Mouse (Mus musculus): ENCODE measurements around the gene Slc22a6. TPM values are rescaled to one million over a fixed set of nuclear protein-coding genes. Genes with fewer than 3 reads are reported as not detected.

Slc22a6 gene
- polyA plus RNA-seq, 1 experiment from 2014 or later, result 2.0 TPM

GRCm38 (mm10) chr19:8590954-8591353 is 26.9 kb upstream of the Slc22a6 start, which contains the start of gene Slc22a8:
Slc22a8 (plus strand) TSS chr19:8591254.
- Histone ChIP-seq H3K9ac (no peak within 1 kb of the TSS), H3K4me2 (no peak within 1 kb of the TSS), H3K27me3 (no peaks in the 10 kb centered on the region), H3K27ac (replicated peaks) (no peak within 1 kb of the TSS), H3K4me3 (no peak within 1 kb of the TSS), H3K4me1 (replicated peaks) (0 out of 2 replicates have a peak, but pooled peaks cover 6% of the 10 kb centered on the region), H3K9me3 (no peaks in the 10 kb centered on the region), H3K36me3 (no peaks in the 10 kb centered on the region)
- 62% methylated on average over 8 of the region's 8 CpGs for WGBS
- ATAC-seq (ENCODE audit: low read depth), result no peak

GRCm38 (mm10) chr19:8592155-8592554 is 25.7 kb upstream of the Slc22a6 start:
- no peak overlapping the region for H3K4me2 ChIP-seq
- no peak overlapping the region for H3K27ac ChIP-seq (replicated peaks)
- no peaks in the 10 kb centered on the region for H3K36me3 ChIP-seq
- H3K4me1 ChIP-seq (replicated peaks), result 0 out of 2 replicates have a peak, but pooled peaks cover 6% of the 10 kb centered on the region
- no peak for ATAC-seq (ENCODE audit: low read depth)
- no peaks in the 10 kb centered on the region for H3K27me3 ChIP-seq
- no peaks in the 10 kb centered on the region for H3K9me3 ChIP-seq
- H3K4me3 ChIP-seq, result no peak overlapping the region
- WGBS, result 80% methylated on average over 2 of the region's 2 CpGs
- no peak overlapping the region for H3K9ac ChIP-seq

GRCm38 (mm10) chr19:8592873-8593408 is 24.9 kb upstream of the Slc22a6 start:
- H3K4me1 ChIP-seq (replicated peaks), result 0 out of 2 replicates have a peak, but pooled peaks cover 6% of the 10 kb centered on the region
- H3K4me2 ChIP-seq, result no peak overlapping the region
- H3K27me3 ChIP-seq, result no peaks in the 10 kb centered on the region
- H3K27ac ChIP-seq (replicated peaks), result no peak overlapping the region
- H3K9me3 ChIP-seq, result no peaks in the 10 kb centered on the region
- WGBS, result 76% methylated on average over 6 of the region's 6 CpGs
- H3K4me3 ChIP-seq, result no peak overlapping the region
- H3K9ac ChIP-seq, result no peak overlapping the region
- no peak for ATAC-seq (ENCODE audit: low read depth)
- no peaks in the 10 kb centered on the region for H3K36me3 ChIP-seq

- Histone ChIP-seq H3K9me3 (no peaks in the 10 kb centered on the region), H3K27ac (replicated peaks) (no peak overlapping the region), H3K4me2 (no peak overlapping the region), H3K36me3 (no peaks in the 10 kb centered on the region), H3K9ac (no peak overlapping the region), H3K4me1 (replicated peaks) (0 out of 2 replicates have a peak, but pooled peaks cover 6% of the 10 kb centered on the region), H3K27me3 (no peaks in the 10 kb centered on the region), H3K4me3 (no peak overlapping the region)
- 85% methylated on average over 11 of the region's 11 CpGs for WGBS
- no peak for ATAC-seq (ENCODE audit: low read depth)
Measured at GRCm38 (mm10) chr19:8593833-8594232, 24.0 kb upstream of the Slc22a6 start.

- 8% methylated on average over 1 of the region's 1 CpGs for WGBS
- H3K9ac ChIP-seq, result no peak overlapping the region
- H3K4me3 ChIP-seq, result no peak overlapping the region
- H3K27ac ChIP-seq (replicated peaks), result no peak overlapping the region
- H3K27me3 ChIP-seq, result no peaks in the 10 kb centered on the region
- H3K9me3 ChIP-seq, result no peaks in the 10 kb centered on the region
- H3K36me3 ChIP-seq, result no peaks in the 10 kb centered on the region
- H3K4me1 ChIP-seq (replicated peaks), result 0 out of 2 replicates have a peak, but pooled peaks cover 6% of the 10 kb centered on the region
- no peak for ATAC-seq (ENCODE audit: low read depth)
- no peak overlapping the region for H3K4me2 ChIP-seq
Measured at GRCm38 (mm10) chr19:8594518-8594917, 23.3 kb upstream of the Slc22a6 start.

- Histone ChIP-seq H3K4me2 (no peak overlapping the region), H3K27me3 (no peaks in the 10 kb centered on the region), H3K4me3 (no peak overlapping the region), H3K4me1 (replicated peaks) (0 out of 2 replicates have a peak, but pooled peaks cover 6% of the 10 kb centered on the region), H3K27ac (replicated peaks) (no peak overlapping the region), H3K9me3 (no peaks in the 10 kb centered on the region), H3K36me3 (no peaks in the 10 kb centered on the region), H3K9ac (no peak overlapping the region)
- WGBS, result 65% methylated on average over 4 of the region's 4 CpGs
- no peak for ATAC-seq (ENCODE audit: low read depth)
Measured at GRCm38 (mm10) chr19:8597269-8597668, 20.6 kb upstream of the Slc22a6 start.

- Histone ChIP-seq H3K9me3 (no peaks in the 10 kb centered on the region), H3K27ac (replicated peaks) (no peak overlapping the region), H3K4me3 (no peak overlapping the region), H3K27me3 (no peaks in the 10 kb centered on the region), H3K4me2 (no peak overlapping the region), H3K4me1 (replicated peaks) (0 out of 2 replicates have a peak, but pooled peaks cover 6% of the 10 kb centered on the region), H3K9ac (no peak overlapping the region), H3K36me3 (no peaks in the 10 kb centered on the region)
- no peak for ATAC-seq (ENCODE audit: low read depth)
- 76% methylated on average over 2 of the region's 2 CpGs for WGBS
Measured at GRCm38 (mm10) chr19:8599229-8599628, 18.6 kb upstream of the Slc22a6 start.

GRCm38 (mm10) chr19:8601922-8602321 is 15.9 kb upstream of the Slc22a6 start:
- Histone ChIP-seq H3K4me3 (no peak overlapping the region), H3K4me1 (replicated peaks) (no peaks in the 10 kb centered on the region), H3K4me2 (no peak overlapping the region), H3K27ac (replicated peaks) (no peak overlapping the region), H3K27me3 (no peaks in the 10 kb centered on the region), H3K36me3 (no peaks in the 10 kb centered on the region), H3K9me3 (no peaks in the 10 kb centered on the region), H3K9ac (no peak overlapping the region)
- no peak for ATAC-seq (ENCODE audit: low read depth)

- no peak for ATAC-seq (ENCODE audit: low read depth)
- WGBS, result 73% methylated on average over 3 of the region's 3 CpGs
- H3K36me3 ChIP-seq, result no peaks in the 10 kb centered on the region
- H3K4me3 ChIP-seq, result no peak overlapping the region
- H3K9me3 ChIP-seq, result no peaks in the 10 kb centered on the region
- no peak overlapping the region for H3K4me2 ChIP-seq
- H3K27ac ChIP-seq (replicated peaks), result no peak overlapping the region
- H3K27me3 ChIP-seq, result no peaks in the 10 kb centered on the region
- H3K4me1 ChIP-seq (replicated peaks), result no peaks in the 10 kb centered on the region
- H3K9ac ChIP-seq, result no peak overlapping the region
Measured at GRCm38 (mm10) chr19:8602914-8603313, 14.9 kb upstream of the Slc22a6 start.

GRCm38 (mm10) chr19:8604536-8605240 is 13.2 kb upstream of the Slc22a6 start:
- Histone ChIP-seq H3K4me3 (no peak overlapping the region), H3K4me1 (replicated peaks) (no peaks in the 10 kb centered on the region), H3K27me3 (no peaks in the 10 kb centered on the region), H3K9ac (no peak overlapping the region), H3K27ac (replicated peaks) (no peak overlapping the region), H3K9me3 (no peaks in the 10 kb centered on the region), H3K36me3 (no peaks in the 10 kb centered on the region), H3K4me2 (no peak overlapping the region)
- WGBS, result 94% methylated on average over 8 of the region's 8 CpGs
- no peak for ATAC-seq (ENCODE audit: low read depth)

- H3K4me2 ChIP-seq, result no peak overlapping the region
- H3K9me3 ChIP-seq, result no peaks in the 10 kb centered on the region
- no peaks in the 10 kb centered on the region for H3K36me3 ChIP-seq
- H3K4me3 ChIP-seq, result no peak overlapping the region
- no peak overlapping the region for H3K9ac ChIP-seq
- H3K27me3 ChIP-seq, result no peaks in the 10 kb centered on the region
- H3K27ac ChIP-seq (replicated peaks), result no peak overlapping the region
- ATAC-seq (ENCODE audit: low read depth), result no peak
- H3K4me1 ChIP-seq (replicated peaks), result no peaks in the 10 kb centered on the region
- WGBS, result 84% methylated on average over 3 of the region's 3 CpGs
Measured at GRCm38 (mm10) chr19:8605241-8605558, 12.6 kb upstream of the Slc22a6 start.

- Histone ChIP-seq H3K27me3 (no peaks in the 10 kb centered on the region), H3K9me3 (no peaks in the 10 kb centered on the region), H3K36me3 (no peaks in the 10 kb centered on the region), H3K4me2 (no peak overlapping the region), H3K9ac (no peak overlapping the region), H3K4me3 (no peak overlapping the region), H3K27ac (replicated peaks) (no peak overlapping the region), H3K4me1 (replicated peaks) (no peaks in the 10 kb centered on the region)
- ATAC-seq (ENCODE audit: low read depth), result 0 out of 2 replicates have a peak, but pooled peaks have one; percentile 40
- WGBS, result 84% methylated on average over 8 of the region's 8 CpGs
Measured at GRCm38 (mm10) chr19:8611358-8612123, 6.3 kb upstream of the Slc22a6 start.
